Mouse (Mus musculus) ES-Bruce4 (cell line): Measurements from ENCODE around the gene Cntn6. TPM values are rescaled to one million over a fixed set of nuclear protein-coding genes. Genes with fewer than 3 reads are reported as not detected.

Experiments
- H3K27ac ChIP-seq: 2 replicates; pipeline ENCODE4 v1.5.1; 2012; ENCODE audit warnings: low read length, inconsistent platforms; ENCODE audit not compliant: insufficient read depth
- H3K27me3 ChIP-seq: 2 replicates; pipeline ENCODE4 v1.6.1; 2012; ENCODE audit warnings: mild to moderate bottlenecking, low read length, inconsistent platforms; ENCODE audit not compliant: control insufficient read depth, poor library complexity, insufficient read depth, severe bottlenecking
- H3K36me3 ChIP-seq: 2 replicates; pipeline ENCODE4 v1.6.1; 2012; ENCODE audit warnings: inconsistent platforms, mild to moderate bottlenecking, low read length, moderate library complexity; ENCODE audit not compliant: control insufficient read depth, poor library complexity, insufficient read depth, severe bottlenecking
- H3K4me1 ChIP-seq: one replicate; pipeline ENCODE4 v1.8.1; 2011; ENCODE audit warnings: low read length; ENCODE audit not compliant: control insufficient read depth, insufficient read depth
- H3K4me3 ChIP-seq: 2 replicates; pipeline ENCODE4 v1.5.1; 2011; ENCODE audit warnings: low read depth, mild to moderate bottlenecking, low read length
- H3K9ac ChIP-seq: 2 replicates; pipeline ENCODE4 v1.6.1; 2012; ENCODE audit warnings: low read depth, mild to moderate bottlenecking, inconsistent platforms; ENCODE audit not compliant: poor library complexity, severe bottlenecking
- H3K9me3 ChIP-seq: replicated peaks from 2 replicates; pipeline ENCODE4 v1.6.1; 2012; ENCODE audit warnings: mild to moderate bottlenecking, low read length, inconsistent platforms; ENCODE audit not compliant: control insufficient read depth, poor library complexity, insufficient read depth, severe bottlenecking
- CTCF ChIP-seq: IDR thresholded peaks from one replicate; pipeline ENCODE4 v1.8.1; 2011; ENCODE audit warnings: low read depth, low read length
- EP300 ChIP-seq: IDR thresholded peaks from 2 replicates; pipeline ENCODE4 v1.6.1; 2011; ENCODE audit warnings: low read depth, low read length; ENCODE audit not compliant: insufficient read depth
- POLR2A ChIP-seq: IDR thresholded peaks from one replicate; pipeline ENCODE4 v1.8.1; 2011; ENCODE audit warnings: low read length; ENCODE audit not compliant: insufficient read depth
- polyA plus RNA-seq: library from polyadenylated mRNA; stranded (reverse); fragments of >200 nt; gene quantifications from 2 replicates; pipeline ENCODE4 v1.2.4, GENCODE M21; 2011; ENCODE audit warnings: low read depth; ENCODE audit not compliant: missing spikeins, insufficient read depth, insufficient read length

Gene Cntn6
- polyA plus RNA-seq, 1 experiment: not detected

DNA sequence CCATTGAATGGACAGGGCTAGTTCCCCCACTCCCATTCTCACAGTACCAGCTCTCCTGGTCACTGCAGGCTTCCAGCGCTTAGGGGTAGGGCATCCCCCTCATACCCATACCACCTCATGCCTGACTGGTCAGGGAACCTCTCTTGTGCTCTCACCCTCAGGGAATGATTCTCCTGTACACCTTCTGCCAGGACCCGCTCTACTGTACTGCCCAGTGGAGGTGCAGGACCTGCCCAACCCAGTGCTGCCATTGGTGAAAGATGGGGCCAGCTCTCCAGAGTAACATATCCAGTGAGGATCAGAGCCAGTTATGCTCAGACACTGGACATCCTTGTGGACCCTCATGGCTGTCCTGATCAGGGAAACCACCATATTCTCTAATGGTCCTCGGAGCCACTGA, 291.3 kb downstream of the Cntn6 start:
- Histone ChIP-seq H3K36me3 (no peaks in the 10 kb centered on the region), H3K27me3 (peaks cover 1% of the 10 kb centered on the region; the same call in 1 of the 2 replicates), H3K4me3 (no peak overlapping the region), H3K9me3 (no peaks in the 10 kb centered on the region), H3K27ac (no peak overlapping the region), H3K4me1 (no peaks in the 10 kb centered on the region), H3K9ac (no peak overlapping the region)
- no peak for TF ChIP-seq EP300
- no peak for TF ChIP-seq CTCF
- TF ChIP-seq POLR2A: no peak

DNA sequence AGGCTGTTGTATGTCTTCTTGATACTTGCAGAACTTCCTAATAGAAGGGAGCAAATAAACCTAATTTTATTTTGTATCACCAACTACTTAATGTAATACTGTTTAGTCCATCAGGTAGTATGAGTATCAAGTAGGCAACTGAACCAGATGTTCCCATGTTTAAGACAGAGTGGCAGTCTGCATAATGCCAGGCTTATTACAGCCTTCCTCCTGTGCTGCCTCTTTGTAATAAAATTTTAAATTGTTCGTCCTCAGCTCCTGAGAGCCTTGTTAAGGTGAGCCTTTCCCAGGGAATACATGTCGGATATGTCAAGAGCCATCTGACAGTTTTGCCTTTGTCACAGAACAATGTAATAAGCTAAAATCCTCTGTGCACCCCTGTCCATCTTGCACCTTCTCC, 294.9 kb downstream of the Cntn6 start:
- no peak overlapping the region for H3K27ac ChIP-seq
- H3K4me1 ChIP-seq: no peaks in the 10 kb centered on the region
- no peaks in the 10 kb centered on the region for H3K9me3 ChIP-seq
- no peak overlapping the region for H3K9ac ChIP-seq
- H3K36me3 ChIP-seq: no peaks in the 10 kb centered on the region
- TF ChIP-seq CTCF (no peak), POLR2A (no peak), EP300 (no peak)
- H3K4me3 ChIP-seq: no peak overlapping the region
- H3K27me3 ChIP-seq: peaks cover 1% of the 10 kb centered on the region; the same call in 1 of the 2 replicates

DNA sequence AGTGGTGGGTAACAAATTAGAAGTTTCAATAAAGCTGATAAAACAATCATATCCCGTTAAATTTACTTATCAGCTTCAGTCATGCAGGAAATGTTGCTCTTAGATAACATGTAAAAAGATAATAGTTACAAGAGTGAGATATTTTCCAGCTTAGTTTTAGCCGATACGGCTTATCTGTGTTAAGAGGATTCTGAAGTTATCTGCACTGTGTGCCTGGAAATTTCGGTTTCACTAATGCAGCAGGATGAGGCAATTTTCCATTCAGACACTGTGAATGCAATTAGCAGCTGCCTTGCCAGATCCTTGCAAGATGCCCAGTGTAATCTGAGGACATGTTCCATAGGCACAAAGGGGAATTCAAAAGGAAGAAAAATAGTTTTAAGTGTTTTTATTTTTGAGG, 315.9 kb downstream of the Cntn6 start:
- no peaks in the 10 kb centered on the region for H3K27me3 ChIP-seq
- H3K9me3 ChIP-seq: no peaks in the 10 kb centered on the region
- H3K27ac ChIP-seq: no peak overlapping the region
- H3K9ac ChIP-seq: no peak overlapping the region
- no peaks in the 10 kb centered on the region for H3K4me1 ChIP-seq
- H3K4me3 ChIP-seq: no peak overlapping the region
- TF ChIP-seq POLR2A: no peak
- no peak for TF ChIP-seq CTCF
- no peak for TF ChIP-seq EP300
- no peaks in the 10 kb centered on the region for H3K36me3 ChIP-seq

DNA sequence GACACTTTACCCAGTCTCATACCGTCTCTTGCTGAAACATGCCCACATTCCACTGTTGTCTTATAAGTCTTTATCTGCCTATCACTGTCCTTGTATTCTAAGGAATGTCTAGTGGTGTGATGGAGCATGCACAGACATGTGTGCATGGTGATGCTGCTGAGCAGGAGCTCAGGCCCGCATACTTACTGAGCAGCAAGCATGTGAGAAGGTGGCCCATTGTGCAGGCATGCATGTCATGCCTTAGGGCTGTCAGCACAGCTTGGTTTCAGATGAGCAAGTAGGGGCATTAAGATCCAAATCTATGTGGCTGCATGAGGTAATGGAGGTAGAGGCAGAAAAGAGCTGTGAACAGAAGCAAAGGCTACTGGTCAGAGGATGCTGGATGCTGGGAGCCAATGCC, 323.0 kb downstream of the Cntn6 start:
- Histone ChIP-seq H3K4me1 (no peaks in the 10 kb centered on the region), H3K9ac (no peak overlapping the region), H3K9me3 (no peaks in the 10 kb centered on the region), H3K4me3 (no peak overlapping the region), H3K36me3 (no peaks in the 10 kb centered on the region), H3K27me3 (no peaks in the 10 kb centered on the region), H3K27ac (no peak overlapping the region)
- TF ChIP-seq EP300 (no peak), CTCF (no peak), POLR2A (no peak)

DNA sequence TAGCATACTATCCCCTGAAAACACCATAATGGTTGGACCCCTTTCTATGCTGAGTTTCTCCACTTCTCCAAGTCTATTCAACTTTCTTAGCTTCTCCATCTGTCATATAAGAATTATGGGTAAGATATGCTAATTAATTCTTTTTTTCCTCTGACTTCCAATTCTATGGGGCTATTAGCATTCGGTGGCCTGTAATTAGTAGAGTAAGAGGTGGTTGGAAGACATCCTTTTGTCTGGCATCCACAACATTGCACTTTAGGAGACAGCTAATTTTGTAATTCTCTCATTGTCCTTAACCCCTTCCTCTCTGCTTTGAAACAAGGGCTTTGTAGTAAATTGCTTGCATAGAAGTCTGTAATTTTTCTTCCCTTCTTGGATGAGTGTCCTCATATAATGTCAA, 387.1 kb downstream of the Cntn6 start:
- Histone ChIP-seq H3K27me3 (no peaks in the 10 kb centered on the region), H3K9ac (no peak overlapping the region), H3K4me1 (no peaks in the 10 kb centered on the region), H3K4me3 (no peak overlapping the region), H3K9me3 (no peaks in the 10 kb centered on the region), H3K27ac (no peak overlapping the region), H3K36me3 (no peaks in the 10 kb centered on the region)
- no peak for TF ChIP-seq POLR2A
- TF ChIP-seq CTCF: no peak
- TF ChIP-seq EP300: no peak

DNA sequence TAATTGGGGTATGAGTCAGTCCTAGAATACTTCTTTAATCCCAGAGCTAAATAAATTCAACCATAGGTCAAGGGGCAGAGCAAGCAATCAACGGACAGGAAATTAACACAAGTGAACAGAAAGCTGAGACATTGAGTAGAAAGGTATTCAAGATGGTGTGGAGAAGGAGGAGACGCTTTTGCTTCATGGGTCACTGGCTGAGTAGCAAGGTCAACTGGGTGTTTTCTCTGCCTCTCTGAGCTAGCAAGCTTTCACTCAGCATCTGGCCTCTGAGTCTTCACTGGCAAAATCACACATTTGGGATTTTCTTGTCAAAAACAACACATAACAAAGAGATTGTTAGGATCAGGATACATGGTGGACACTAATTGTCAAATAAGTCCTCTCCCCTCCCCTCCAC, 391.4 kb downstream of the Cntn6 start:
- Histone ChIP-seq H3K9ac (no peak overlapping the region), H3K27ac (no peak overlapping the region), H3K4me3 (no peak overlapping the region), H3K4me1 (no peaks in the 10 kb centered on the region), H3K9me3 (no peaks in the 10 kb centered on the region), H3K27me3 (no peaks in the 10 kb centered on the region), H3K36me3 (no peaks in the 10 kb centered on the region)
- TF ChIP-seq POLR2A: no peak
- TF ChIP-seq CTCF: no peak
- no peak for TF ChIP-seq EP300
